Mouse (Mus musculus) neural tube, embryonic 12.5 days (tissue): ENCODE measurements around the gene Atg9b. TPM values are rescaled to one million over a fixed set of nuclear protein-coding genes. Genes with fewer than 3 reads are reported as not detected.

ENCODE experiments used
- ATAC-seq: fragments of 200-750 bp; cut with Nextera tagmentation; 2 replicates; pipeline ENCODE4 v1.8.0; 2017; ENCODE audit warnings: low read depth, mild to moderate bottlenecking, moderate TSS enrichment, moderate library complexity; ENCODE audit not compliant: low FRiP score
- H3K27ac ChIP-seq: fragments of 300-500 bp; sonication (generic); 2 replicates; pipeline ENCODE4 v1.5.1; 2016
- H3K27me3 ChIP-seq: fragments of 300-500 bp; sonication (generic); replicated peaks from 2 replicates; pipeline ENCODE4 v1.6.1; 2016; ENCODE audit warnings: mild to moderate bottlenecking
- H3K36me3 ChIP-seq: fragments of 300-500 bp; sonication (generic); 2 replicates; pipeline ENCODE4 v1.6.1; 2016; ENCODE audit warnings: mild to moderate bottlenecking
- H3K4me1 ChIP-seq: fragments of 300-500 bp; sonication (generic); 2 replicates; pipeline ENCODE4 v1.6.1; 2016
- H3K4me2 ChIP-seq: fragments of 300-500 bp; sonication (generic); replicated peaks from 2 replicates; pipeline ENCODE4 v1.6.1; 2016; ENCODE audit warnings: mild to moderate bottlenecking
- H3K4me3 ChIP-seq: fragments of 300-500 bp; sonication (generic); 2 replicates; pipeline ENCODE4 v1.5.1; 2016
- H3K9ac ChIP-seq: fragments of 300-500 bp; sonication (generic); 2 replicates; pipeline ENCODE4 v1.6.1; 2016; ENCODE audit warnings: mild to moderate bottlenecking
- H3K9me3 ChIP-seq: fragments of 300-500 bp; sonication (generic); 2 replicates; pipeline ENCODE4 v1.6.1; 2016; ENCODE audit warnings: mild to moderate bottlenecking
- WGBS: fragments of 180-500 bp; shearing (Covaris S2); methylation state at CpG from one replicate; pipeline ENCODE4 v1.1.7; 2016; 5-methylcytosine and 5-hydroxymethylcytosine counted together
- polyA plus RNA-seq: library from polyadenylated mRNA; unstranded; fragments of >200 nt; fragmentation: Nextera tagmentation; extraction: Ambion mirVana; gene quantifications from 2 replicates; pipeline ENCODE4 v1.2.1, GENCODE M21; 2016

Atg9b gene
- polyA plus RNA-seq, 1 experiment from 2014 or later = 0.35 TPM

DNA sequence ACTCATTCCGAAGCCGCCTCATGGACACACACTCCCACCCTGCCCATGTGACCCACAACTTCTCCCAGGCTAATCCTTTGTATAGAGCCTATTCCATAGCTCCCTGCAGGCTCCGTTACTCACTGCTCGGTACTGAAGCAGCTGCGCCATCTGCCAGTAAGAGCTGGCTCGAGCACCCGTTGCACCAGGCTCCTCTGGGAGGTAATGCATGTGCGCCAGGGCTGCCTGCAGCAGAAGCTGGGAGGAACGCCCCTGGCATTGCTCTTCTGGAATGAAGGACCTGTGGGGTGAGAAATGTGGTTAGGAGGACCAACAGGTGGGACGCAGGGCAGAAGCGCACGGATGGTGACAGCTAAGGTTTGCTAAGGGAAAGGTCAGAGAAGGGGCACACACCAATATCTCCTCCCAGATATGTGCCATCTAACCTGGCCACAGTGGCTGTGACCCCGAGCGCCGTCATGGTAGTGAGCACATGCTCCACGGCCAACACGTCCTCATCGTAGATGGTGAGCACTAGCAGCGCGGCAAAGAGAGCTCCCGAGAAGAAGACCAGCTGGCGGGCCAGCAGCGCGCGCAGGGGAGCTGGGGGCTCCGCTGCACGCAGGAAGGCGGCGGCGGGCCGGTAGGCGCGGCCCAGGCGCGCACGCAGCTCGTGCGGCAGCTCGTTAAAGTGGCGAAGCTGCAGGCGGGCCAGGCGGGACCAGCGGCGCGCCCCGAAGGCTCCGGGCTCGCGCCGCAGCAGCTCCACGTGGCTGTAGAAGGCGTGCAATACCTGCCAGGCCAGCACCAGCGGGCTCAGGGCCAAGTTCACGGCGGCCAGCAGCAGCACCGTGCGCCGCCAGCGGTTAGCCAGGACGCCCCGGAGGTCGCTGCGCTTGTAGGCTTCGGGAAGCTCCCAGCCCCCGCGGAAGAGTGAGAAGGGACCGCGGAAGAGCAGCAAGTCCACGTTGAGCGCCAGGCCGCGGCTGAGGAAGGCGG lies 4.4 kb downstream of the Atg9b start:
- Histone ChIP-seq H3K36me3 (no peaks in the 10 kb centered on the region), H3K4me2 (peak overlapping the region; percentile 95), H3K9me3 (no peaks in the 10 kb centered on the region), H3K27ac (0 out of 2 replicates have a peak overlapping the region, but pooled peaks have one; percentile 12), H3K9ac (peak overlapping the region; percentile 54), H3K4me3 (peak overlapping the region; percentile 40), H3K4me1 (peaks cover 30% of the 10 kb centered on the region), H3K27me3 (peaks cover 39% of the 10 kb centered on the region)
- peak; percentile 52 for ATAC-seq
- WGBS = under 1% methylated on average over 73 of the region's 73 CpGs

GRCm38 (mm10) chr5:24385887-24386550 lies 5.9 kb downstream of the Atg9b start:
- WGBS = 84% methylated on average over 10 of the region's 10 CpGs

GRCm38 (mm10) chr5:24385374-24385773 lies 6.6 kb downstream of the Atg9b start:
- Histone ChIP-seq H3K27me3 (peaks cover 42% of the 10 kb centered on the region), H3K9me3 (no peaks in the 10 kb centered on the region), H3K4me1 (peaks cover 30% of the 10 kb centered on the region), H3K9ac (no peak overlapping the region), H3K27ac (no peak overlapping the region), H3K4me2 (no peak overlapping the region), H3K4me3 (no peak overlapping the region), H3K36me3 (no peaks in the 10 kb centered on the region)
- 93% methylated on average over 5 of the region's 5 CpGs for WGBS
- ATAC-seq = no peak

More at GRCm38 (mm10) chr5:24385887-24386550, 5.9 kb downstream of the Atg9b start:
- no peaks in the 10 kb centered on the region for H3K9me3 ChIP-seq
- no peak overlapping the region for H3K9ac ChIP-seq
- ATAC-seq = no peak
- H3K27ac ChIP-seq = no peak overlapping the region
- H3K4me3 ChIP-seq = no peak overlapping the region
- peaks cover 42% of the 10 kb centered on the region for H3K27me3 ChIP-seq
- peaks cover 30% of the 10 kb centered on the region for H3K4me1 ChIP-seq
- no peak overlapping the region for H3K4me2 ChIP-seq
- no peaks in the 10 kb centered on the region for H3K36me3 ChIP-seq

GRCm38 (mm10) chr5:24384407-24384806 lies 7.5 kb downstream of the Atg9b start:
- Histone ChIP-seq H3K9ac (no peak overlapping the region), H3K4me1 (peaks cover 30% of the 10 kb centered on the region), H3K4me3 (no peak overlapping the region), H3K27me3 (peaks cover 42% of the 10 kb centered on the region), H3K36me3 (no peaks in the 10 kb centered on the region), H3K27ac (no peak overlapping the region), H3K9me3 (no peaks in the 10 kb centered on the region), H3K4me2 (no peak overlapping the region)
- no peak for ATAC-seq
- 66% methylated on average over 6 of the region's 6 CpGs for WGBS

DNA sequence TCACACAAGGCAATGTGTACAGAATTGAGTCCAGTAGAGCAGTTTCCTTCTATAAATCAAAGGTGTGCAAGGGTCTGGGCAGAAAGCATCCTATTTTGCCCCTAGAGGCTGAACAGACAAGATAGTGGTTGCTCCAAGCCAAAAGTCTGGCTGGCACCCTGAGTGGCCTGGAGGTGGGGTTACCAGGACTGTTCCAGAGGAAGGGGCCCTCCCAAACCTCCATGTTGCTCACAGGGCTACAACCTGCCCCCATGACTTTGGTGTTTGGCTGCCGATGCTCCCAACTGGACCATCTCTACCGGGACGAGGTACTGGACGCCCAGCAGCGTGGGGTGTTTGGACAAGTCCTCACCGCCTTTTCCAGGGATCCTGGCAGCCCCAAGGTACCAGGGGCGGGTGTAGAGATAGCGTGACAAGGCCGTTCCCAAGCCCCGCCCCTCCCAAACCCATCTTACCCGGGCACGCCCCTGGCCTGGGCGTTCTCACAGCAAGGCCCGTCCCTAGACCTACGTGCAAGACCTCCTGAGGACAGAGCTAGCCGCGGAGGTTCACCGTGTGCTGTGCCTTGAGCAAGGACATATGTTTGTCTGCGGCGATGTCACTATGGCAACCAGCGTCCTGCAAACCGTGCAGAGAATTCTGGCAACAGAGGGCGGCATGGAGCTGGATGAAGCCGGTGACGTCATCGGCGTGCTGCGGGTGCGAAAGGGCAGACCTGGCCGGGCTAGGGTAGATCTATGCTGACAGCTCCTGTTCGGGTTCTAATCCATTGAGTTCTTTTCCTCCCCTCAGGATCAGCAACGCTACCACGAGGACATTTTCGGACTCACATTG lies 8.7 kb downstream of the Atg9b start:
- peak overlapping the region; percentile 75 for H3K4me2 ChIP-seq
- peak; percentile 87 for ATAC-seq
- WGBS = under 1% methylated on average over 34 of the region's 34 CpGs

DNA sequence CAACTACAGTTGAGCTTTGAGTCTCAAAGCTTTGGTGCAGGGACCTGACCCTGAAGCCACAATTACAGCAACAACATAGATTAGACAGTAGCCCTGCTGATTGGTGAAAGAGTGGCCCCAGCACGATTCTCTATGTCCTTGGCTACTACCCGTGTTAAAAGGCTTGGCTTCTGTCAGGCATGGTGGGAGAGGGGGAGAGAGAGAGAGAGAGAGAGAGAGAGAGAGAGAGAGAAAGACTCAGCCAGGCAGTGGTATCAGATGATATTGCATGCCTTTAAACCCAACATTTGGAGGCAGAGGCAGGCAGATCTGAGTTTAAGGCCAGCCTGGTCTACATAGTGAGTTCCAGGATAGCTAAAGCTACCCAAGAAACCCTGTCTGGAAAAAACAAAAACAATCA lies 10.0 kb downstream of the Atg9b start:
- no peak for ATAC-seq
- WGBS = 68% methylated on average over 2 of the region's 2 CpGs
- no peak overlapping the region for H3K4me2 ChIP-seq
- peaks cover 14% of the 10 kb centered on the region for H3K4me1 ChIP-seq
- no peak overlapping the region for H3K9ac ChIP-seq
- H3K4me3 ChIP-seq = no peak overlapping the region
- H3K27me3 ChIP-seq = peaks cover 24% of the 10 kb centered on the region
- no peaks in the 10 kb centered on the region for H3K9me3 ChIP-seq
- no peak overlapping the region for H3K27ac ChIP-seq
- no peaks in the 10 kb centered on the region for H3K36me3 ChIP-seq

More for the DNA sequence above, 8.7 kb downstream of the Atg9b start:
- Histone ChIP-seq H3K36me3 (no peaks in the 10 kb centered on the region), H3K4me1 (peaks cover 27% of the 10 kb centered on the region), H3K4me3 (peak overlapping the region; percentile 45), H3K27ac (no peak overlapping the region; the same call in 1 of the 2 replicates), H3K9me3 (no peaks in the 10 kb centered on the region), H3K9ac (peak overlapping the region; percentile 53), H3K27me3 (peaks cover 37% of the 10 kb centered on the region)

DNA sequence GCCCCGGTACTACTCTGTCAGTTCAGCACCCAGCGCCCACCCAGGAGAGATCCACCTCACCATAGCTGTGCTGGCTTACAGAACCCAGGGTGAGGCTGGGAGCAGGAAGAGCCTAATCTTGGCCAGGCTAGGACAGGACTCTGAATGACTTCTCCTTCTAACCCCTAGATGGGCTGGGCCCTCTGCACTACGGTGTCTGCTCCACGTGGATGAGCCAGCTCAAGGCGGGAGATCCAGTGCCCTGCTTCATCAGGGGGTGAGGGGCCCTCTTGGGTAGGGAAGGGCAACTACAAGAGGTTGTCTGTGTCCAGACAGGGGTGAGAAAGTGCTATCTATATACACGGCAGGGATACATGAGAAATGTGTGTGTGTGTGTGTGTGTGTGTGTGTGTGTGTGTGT lies 10.5 kb downstream of the Atg9b start:
- H3K36me3 ChIP-seq = no peaks in the 10 kb centered on the region
- H3K9ac ChIP-seq = no peak overlapping the region
- no peak overlapping the region for H3K4me2 ChIP-seq
- WGBS = 76% methylated on average over 6 of the region's 6 CpGs
- H3K27ac ChIP-seq = no peak overlapping the region
- H3K4me3 ChIP-seq = no peak overlapping the region
- H3K27me3 ChIP-seq = peaks cover 19% of the 10 kb centered on the region
- no peaks in the 10 kb centered on the region for H3K9me3 ChIP-seq
- no peak for ATAC-seq
- H3K4me1 ChIP-seq = peaks cover 11% of the 10 kb centered on the region

- Histone ChIP-seq H3K27me3 (peaks cover 9% of the 10 kb centered on the region; the same call in 1 of the 2 replicates), H3K9ac (no peak overlapping the region), H3K27ac (no peak overlapping the region), H3K4me2 (no peak overlapping the region), H3K9me3 (no peaks in the 10 kb centered on the region), H3K36me3 (no peaks in the 10 kb centered on the region), H3K4me1 (peaks cover 11% of the 10 kb centered on the region), H3K4me3 (no peak overlapping the region)
- WGBS = 95% methylated on average over 4 of the region's 4 CpGs
- ATAC-seq = no peak
Observed at GRCm38 (mm10) chr5:24380499-24380898, 11.4 kb downstream of the Atg9b start.

GRCm38 (mm10) chr5:24379501-24379900 lies 12.4 kb downstream of the Atg9b start:
- H3K9ac ChIP-seq = no peak overlapping the region
- H3K27ac ChIP-seq = no peak overlapping the region
- no peak overlapping the region for H3K4me3 ChIP-seq
- H3K36me3 ChIP-seq = no peaks in the 10 kb centered on the region
- WGBS = 79% methylated on average over 4 of the region's 4 CpGs
- H3K4me1 ChIP-seq = peaks cover 11% of the 10 kb centered on the region
- 0 out of 2 replicates have a peak, but pooled peaks cover 3% of the 10 kb centered on the region for H3K27me3 ChIP-seq
- ATAC-seq = no peak
- H3K4me2 ChIP-seq = no peak overlapping the region
- no peaks in the 10 kb centered on the region for H3K9me3 ChIP-seq

DNA sequence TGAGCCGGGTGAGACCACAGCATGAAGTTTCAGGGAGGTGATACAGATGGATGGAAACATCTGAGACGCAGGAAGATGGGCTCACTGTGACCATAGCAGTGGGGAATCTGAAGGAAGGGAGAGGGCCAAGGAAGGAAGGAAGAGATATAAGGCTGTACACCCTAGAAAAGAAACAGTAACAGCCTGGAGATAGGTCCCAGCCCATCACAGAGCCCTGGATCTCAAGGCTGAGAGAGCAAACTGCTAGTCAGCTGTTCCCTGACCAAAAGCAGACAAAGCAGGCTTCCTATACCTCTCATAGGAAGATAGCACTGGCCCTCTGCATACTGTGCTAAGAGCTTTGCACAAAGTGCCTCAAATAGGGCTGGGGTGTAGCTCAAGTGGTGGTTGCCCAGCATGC lies 13.2 kb downstream of the Atg9b start:
- 0 out of 2 replicates have a peak, but pooled peaks cover 3% of the 10 kb centered on the region for H3K27me3 ChIP-seq
- H3K4me2 ChIP-seq = no peak overlapping the region
- no peaks in the 10 kb centered on the region for H3K36me3 ChIP-seq
- no peak overlapping the region for H3K27ac ChIP-seq
- no peak overlapping the region for H3K4me3 ChIP-seq
- no peak overlapping the region for H3K9ac ChIP-seq
- no peak for ATAC-seq
- WGBS = 79% methylated on average over 2 of the region's 2 CpGs
- H3K4me1 ChIP-seq = peaks cover 8% of the 10 kb centered on the region
- no peaks in the 10 kb centered on the region for H3K9me3 ChIP-seq

- no peaks in the 10 kb centered on the region for H3K9me3 ChIP-seq
- H3K4me2 ChIP-seq = no peak overlapping the region
- H3K4me3 ChIP-seq = no peak overlapping the region
- no peaks in the 10 kb centered on the region for H3K27me3 ChIP-seq
- 85% methylated on average over 7 of the region's 7 CpGs for WGBS
- ATAC-seq = no peak
- H3K4me1 ChIP-seq = no peaks in the 10 kb centered on the region
- no peak overlapping the region for H3K27ac ChIP-seq
- no peak overlapping the region for H3K9ac ChIP-seq
- no peaks in the 10 kb centered on the region for H3K36me3 ChIP-seq
Observed at GRCm38 (mm10) chr5:24374666-24375328, 17.1 kb downstream of the Atg9b start.
